Comparison of ENCODE assay signal across 10 mouse cellular contexts in the genomic region with DNA sequence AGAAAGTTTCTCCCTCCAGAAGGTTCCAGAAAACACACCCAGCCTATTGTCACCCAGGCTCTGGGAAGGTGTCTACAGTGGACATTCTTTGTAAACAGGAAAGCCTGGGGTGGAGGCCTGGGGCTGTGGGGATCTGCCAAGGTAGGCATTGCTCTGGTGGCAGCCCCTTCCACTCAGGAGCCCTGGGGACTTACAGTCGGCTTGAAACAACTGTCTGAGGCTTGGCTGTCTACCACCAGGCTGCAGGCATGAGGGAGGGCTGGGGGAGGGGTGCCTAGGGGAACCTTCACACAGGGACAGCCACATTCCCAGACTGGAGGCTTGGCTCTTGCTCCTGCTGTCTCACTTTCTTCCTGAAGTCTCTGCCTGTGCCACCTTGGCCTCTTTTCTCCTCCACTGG. TPM values are rescaled to one million over a fixed set of nuclear protein-coding genes. Genes with fewer than 3 reads are reported as not detected.
A peak's percentile ranks its signal among the peaks of the same experiment; 100 is the strongest.
DNase-seq lines count a peak whose midpoint lies in the region; ATAC-seq and TF ChIP-seq lines count a peak whose summit lies in the region.
"Had no signal": no experiment of that assay in that cellular context is flagged by ENCODE, and none has a peak within 500 bp of the region (broad histone marks: within the 10 kb centered on the region; RNA-seq: fewer than 3 reads in every experiment).

No protein-coding gene starts in this region.

- no peak overlapping the region for H3K4me2 ChIP-seq in hindbrain, embryonic 15.5 days
- H3K4me2 ChIP-seq in hindbrain, embryonic 13.5 days = no peak overlapping the region
- no peak overlapping the region for H3K4me2 ChIP-seq in heart, embryonic 16.5 days (ENCODE audit: low read depth, low read length)
- no peak overlapping the region for H3K4me2 ChIP-seq in lung, postnatal 0 days (replicated peaks; ENCODE audit: low read depth, low read length)
- H3K4me2 ChIP-seq: liver, embryonic 15.5 days had no signal

- no peaks in the 10 kb centered on the region for H3K27me3 ChIP-seq in hindbrain, embryonic 15.5 days
- H3K27me3 ChIP-seq in hindbrain, embryonic 13.5 days = no peaks in the 10 kb centered on the region
- no peaks in the 10 kb centered on the region for H3K27me3 ChIP-seq in embryonic facial prominence, embryonic 10.5 days (replicated peaks; ENCODE audit: low read depth, poor library complexity, severe bottlenecking)
- no peaks in the 10 kb centered on the region for H3K27me3 ChIP-seq in heart, embryonic 16.5 days (ENCODE audit: control insufficient read depth, insufficient read depth, low read length)
- H3K27me3 ChIP-seq in lung, postnatal 0 days (replicated peaks; ENCODE audit: insufficient read depth, low read length) = no peaks in the 10 kb centered on the region
- H3K27me3 ChIP-seq: liver, embryonic 15.5 days had no signal

- TF ChIP-seq EP300 in lung, postnatal 0 days (IDR thresholded peaks at IDR 0.05) = peak; percentile 17; the same call in 1 of the 2 replicates

- H3K36me3 ChIP-seq in hindbrain, embryonic 15.5 days = no peaks in the 10 kb centered on the region
- peaks cover 8% of the 10 kb centered on the region; the same call in 1 of the 2 replicates for H3K36me3 ChIP-seq in hindbrain, embryonic 13.5 days
- H3K36me3 ChIP-seq in embryonic facial prominence, embryonic 10.5 days (replicated peaks) = peaks cover 20% of the 10 kb centered on the region
- H3K36me3 ChIP-seq in heart, embryonic 16.5 days (ENCODE audit: control insufficient read depth, insufficient read depth) = 0 out of 2 replicates have a peak, but pooled peaks cover 2% of the 10 kb centered on the region
- H3K36me3 ChIP-seq in lung, postnatal 0 days (ENCODE audit: insufficient read depth, low read length) = no peaks in the 10 kb centered on the region
- H3K36me3 ChIP-seq: G1E; liver, embryonic 15.5 days had no signal

- 10% methylated on average over 1 of the region's 1 CpGs for WGBS in hindbrain, embryonic 15.5 days
- WGBS in hindbrain, embryonic 13.5 days = 8% methylated on average over 1 of the region's 1 CpGs
- WGBS in embryonic facial prominence, embryonic 10.5 days = 17% methylated on average over 1 of the region's 1 CpGs
- WGBS in heart, embryonic 16.5 days = 0% methylated on average over 1 of the region's 1 CpGs
- WGBS in lung, postnatal 0 days = 8% methylated on average over 1 of the region's 1 CpGs

- no peaks in the 10 kb centered on the region for H3K9me3 ChIP-seq in hindbrain, embryonic 15.5 days
- no peaks in the 10 kb centered on the region for H3K9me3 ChIP-seq in hindbrain, embryonic 13.5 days
- no peaks in the 10 kb centered on the region for H3K9me3 ChIP-seq in embryonic facial prominence, embryonic 10.5 days
- H3K9me3 ChIP-seq in heart, embryonic 16.5 days (replicated peaks; ENCODE audit: control insufficient read depth, low read length) = no peaks in the 10 kb centered on the region
- H3K9me3 ChIP-seq in lung, postnatal 0 days (ENCODE audit: low read length) = no peaks in the 10 kb centered on the region
- H3K9me3 ChIP-seq: G1E; liver, embryonic 15.5 days had no signal

- TF ChIP-seq CTCF in lung, postnatal 0 days (IDR thresholded peaks at IDR 0.05) = 0 out of 2 replicates have a peak, but pooled peaks have one; percentile 14

- peak; percentile 48 for DNase-seq in embryonic facial prominence, embryonic 10.5 days (ENCODE audit: low spot score)
- peak; percentile 29 for DNase-seq in lung, postnatal 0 days (ENCODE audit: low spot score)
- DNase-seq in left cerebral cortex, postnatal 10 days (ENCODE audit: extremely low spot score in 1 of 2, low spot score in 2 of 2) = no peak
- no peak for DNase-seq in urinary bladder, postnatal 4 days (ENCODE audit: low spot score in 2 of 2)
- no peak for DNase-seq in frontal cortex, postnatal 36 days (ENCODE audit: low spot score in 2 of 2)

- H3K27ac ChIP-seq in hindbrain, embryonic 15.5 days (replicated peaks) = no peak overlapping the region
- H3K27ac ChIP-seq in hindbrain, embryonic 13.5 days = no peak overlapping the region
- peak overlapping the region; percentile 37 for H3K27ac ChIP-seq in embryonic facial prominence, embryonic 10.5 days (replicated peaks)
- peak overlapping the region; percentile 71 for H3K27ac ChIP-seq in heart, embryonic 16.5 days (ENCODE audit: low read length)
- H3K27ac ChIP-seq in lung, postnatal 0 days (ENCODE audit: low read length) = no peak overlapping the region
- H3K27ac ChIP-seq: liver, embryonic 15.5 days had no signal

- no peak overlapping the region for H3K9ac ChIP-seq in hindbrain, embryonic 15.5 days
- no peak overlapping the region for H3K9ac ChIP-seq in hindbrain, embryonic 13.5 days
- peak overlapping the region; percentile 16; the same call in 1 of the 2 replicates for H3K9ac ChIP-seq in heart, embryonic 16.5 days (ENCODE audit: low read length)
- H3K9ac ChIP-seq in lung, postnatal 0 days (replicated peaks; ENCODE audit: low read depth) = no peak overlapping the region
- H3K9ac ChIP-seq: liver, embryonic 15.5 days had no signal

- intact Hi-C loops in left cerebral cortex, postnatal 10 days (cut with DNase I) = no loop called here

- H3K4me1 ChIP-seq in hindbrain, embryonic 15.5 days (replicated peaks) = peaks cover 40% of the 10 kb centered on the region
- H3K4me1 ChIP-seq in hindbrain, embryonic 13.5 days (replicated peaks) = peaks cover 49% of the 10 kb centered on the region
- peaks cover 64% of the 10 kb centered on the region for H3K4me1 ChIP-seq in embryonic facial prominence, embryonic 10.5 days
- H3K4me1 ChIP-seq in heart, embryonic 16.5 days (ENCODE audit: control insufficient read depth, insufficient read depth, low read length) = peaks cover 48% of the 10 kb centered on the region
- H3K4me1 ChIP-seq in lung, postnatal 0 days (ENCODE audit: insufficient read depth, low read depth, low read length) = peaks cover 15% of the 10 kb centered on the region

- peak; percentile 19; the same call in 1 of the 2 replicates for ATAC-seq in hindbrain, embryonic 15.5 days (ENCODE audit: low FRiP score, low read depth)
- no peak for ATAC-seq in hindbrain, embryonic 13.5 days (ENCODE audit: low FRiP score)
- peak; percentile 52; the same call in 1 of the 2 replicates for ATAC-seq in heart, embryonic 16.5 days (replicated peaks; ENCODE audit: extremely low read depth, insufficient read depth, low FRiP score)
- peak; percentile 24 for ATAC-seq in lung, postnatal 0 days

- H3K4me3 ChIP-seq in hindbrain, embryonic 15.5 days = no peak overlapping the region
- no peak overlapping the region for H3K4me3 ChIP-seq in hindbrain, embryonic 13.5 days
- H3K4me3 ChIP-seq in embryonic facial prominence, embryonic 10.5 days = no peak overlapping the region
- H3K4me3 ChIP-seq in heart, embryonic 16.5 days (ENCODE audit: low read length) = no peak overlapping the region
- H3K4me3 ChIP-seq in lung, postnatal 0 days (ENCODE audit: low read depth, low read length) = no peak overlapping the region
- H3K4me3 ChIP-seq: liver, embryonic 15.5 days had no signal

RNA-seq across cellular contexts. Expression of gene Rxra, which starts 58.1 kb away (rescaled TPM):
- 4.7 and 4.9 TPM in 2 replicates for polyA plus RNA-seq in hindbrain, embryonic 15.5 days (2015; fragmentation: Nextera tagmentation; extraction: Ambion mirVana)
- polyA plus RNA-seq in hindbrain, embryonic 13.5 days (2015; fragmentation: Nextera tagmentation; extraction: Ambion mirVana) = 4.6 and 4.7 TPM in 2 replicates
- polyA plus RNA-seq in embryonic facial prominence, embryonic 10.5 days (2016; fragmentation: Nextera tagmentation; extraction: Ambion mirVana) = 8.8 and 9.3 TPM in 2 replicates
- 6.6 and 8.4 TPM in 2 replicates for polyA plus RNA-seq in heart, embryonic 16.5 days (2015; fragmentation: Nextera tagmentation; extraction: Ambion mirVana)
- 9.6 and 10.3 TPM in 2 replicates for polyA plus RNA-seq in lung, postnatal 0 days (2015; fragmentation: Nextera tagmentation; extraction: Ambion mirVana)
- 10 to 100 TPM; 10.8 to 12.2 TPM for total RNA-seq in left cerebral cortex, postnatal 10 days (2021)
- polyA plus RNA-seq: G1E had no signal

Comparison
In these comparisons a context has a peak if more than half of its experiments do, and no peak if none do; other contexts are left out.
1. H3K27ac ChIP-seq: peak in embryonic facial prominence, embryonic 10.5 days (single experiment) and heart, embryonic 16.5 days (single experiment); none in hindbrain, embryonic 15.5 days (single experiment), hindbrain, embryonic 13.5 days (single experiment) and lung, postnatal 0 days (single experiment).
2. DNase-seq: peak in embryonic facial prominence, embryonic 10.5 days (single experiment) and lung, postnatal 0 days (single experiment); none in left cerebral cortex, postnatal 10 days (0 of 2), urinary bladder, postnatal 4 days (0 of 2) and frontal cortex, postnatal 36 days (0 of 2).